Mouse (Mus musculus) liver, embryonic 12.5 days (tissue): Measurements from ENCODE around the gene 4932438H23Rik. TPM values are rescaled to one million over a fixed set of nuclear protein-coding genes. Genes with fewer than 3 reads are reported as not detected.

Experiments
- ATAC-seq: fragments of 200-750 bp; cut with Nextera tagmentation; 2 replicates; pipeline ENCODE4 v1.8.0; 2017; ENCODE audit warnings: moderate number of reproducible peaks, mild to moderate bottlenecking, moderate library complexity
- H3K27ac ChIP-seq: fragments of 300-500 bp; sonication (generic); 2 replicates; pipeline ENCODE4 v1.5.1; 2016; ENCODE audit warnings: mild to moderate bottlenecking
- H3K27me3 ChIP-seq: fragments of 300-500 bp; sonication (generic); replicated peaks from 2 replicates; pipeline ENCODE4 v1.6.1; 2016; ENCODE audit warnings: mild to moderate bottlenecking, moderate library complexity
- H3K36me3 ChIP-seq: fragments of 300-500 bp; sonication (generic); 2 replicates; pipeline ENCODE4 v1.6.1; 2016; ENCODE audit warnings: mild to moderate bottlenecking, moderate library complexity
- H3K4me1 ChIP-seq: fragments of 300-500 bp; sonication (generic); 2 replicates; pipeline ENCODE4 v1.6.1; 2016
- H3K4me2 ChIP-seq: fragments of 300-500 bp; sonication (generic); 2 replicates; pipeline ENCODE4 v1.6.1; 2016; ENCODE audit warnings: mild to moderate bottlenecking, moderate library complexity
- H3K4me3 ChIP-seq: fragments of 300-500 bp; sonication (generic); 2 replicates; pipeline ENCODE4 v1.5.1; 2016; ENCODE audit warnings: mild to moderate bottlenecking, moderate library complexity
- H3K9ac ChIP-seq: fragments of 300-500 bp; sonication (generic); 2 replicates; pipeline ENCODE4 v1.6.1; 2016; ENCODE audit warnings: mild to moderate bottlenecking, moderate library complexity
- H3K9me3 ChIP-seq: fragments of 300-500 bp; sonication (generic); replicated peaks from 2 replicates; pipeline ENCODE4 v1.6.1; 2016; ENCODE audit warnings: mild to moderate bottlenecking, moderate library complexity
- WGBS: fragments of 180-500 bp; shearing (Covaris S2); methylation state at CpG from one replicate; pipeline ENCODE4 v1.1.7; 2016; ENCODE audit not compliant: insufficient replicate concordance; 5-methylcytosine and 5-hydroxymethylcytosine counted together
- polyA plus RNA-seq: library from polyadenylated mRNA; unstranded; fragments of >200 nt; fragmentation: Nextera tagmentation; extraction: Ambion mirVana; gene quantifications from 2 replicates; pipeline ENCODE4 v1.2.1, GENCODE M21; 2016

Gene 4932438H23Rik
- polyA plus RNA-seq, 1 experiment from 2014 or later, result not detected

DNA sequence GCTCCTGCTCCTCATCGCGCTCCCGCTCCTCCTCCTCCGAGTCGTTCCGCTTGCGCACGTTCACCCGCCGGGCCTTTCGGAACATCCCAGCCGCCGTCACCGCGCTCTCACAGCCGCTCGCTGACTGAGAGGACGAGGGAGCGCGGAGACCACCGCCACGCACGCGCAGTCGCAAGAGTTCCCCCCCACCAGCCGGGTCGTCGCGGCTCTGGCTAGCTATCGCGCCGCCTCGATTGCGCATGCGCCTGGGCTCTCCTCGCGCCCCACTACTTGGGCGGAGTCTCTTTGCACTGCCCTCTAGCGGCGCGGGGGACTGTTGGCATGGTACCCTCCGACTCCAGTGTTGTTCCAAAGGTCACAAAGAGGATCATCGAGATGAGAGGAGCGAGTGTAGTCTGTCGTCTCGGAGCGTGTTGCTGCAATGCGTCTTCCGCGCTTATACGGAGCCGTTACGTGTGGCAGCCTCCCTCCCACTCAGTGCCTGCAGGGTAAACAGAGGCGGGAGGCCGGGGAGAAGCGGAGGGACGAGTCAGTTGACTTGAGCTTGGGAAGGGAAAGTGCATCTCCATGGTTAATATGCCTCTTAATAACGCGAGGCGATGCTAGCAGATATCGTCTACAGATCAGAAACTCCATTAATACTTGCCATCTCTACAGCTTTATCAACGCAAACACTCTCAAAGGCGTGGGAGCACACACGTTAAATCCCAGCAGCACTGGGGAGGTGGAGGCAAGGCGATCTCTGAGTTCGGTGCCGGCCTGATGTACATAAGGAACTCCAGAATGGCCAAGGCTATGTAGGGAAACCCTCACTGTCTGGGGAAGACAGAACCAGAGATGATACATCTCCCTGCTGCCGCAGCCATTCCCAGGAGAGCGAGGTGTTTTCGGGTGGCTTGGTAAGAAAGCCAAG is 50.4 kb downstream of the 4932438H23Rik start, which contains the start of gene Paxbp1:
TSS of gene Paxbp1 (minus strand) at position 274 of the 913 bp plus-strand sequence.
- Histone ChIP-seq H3K36me3 (peaks cover 24% of the 10 kb centered on the region), H3K4me1 (peaks cover 35% of the 10 kb centered on the region), H3K27ac (peak within 1 kb of the TSS; percentile 93), H3K9ac (peak within 1 kb of the TSS; percentile 98), H3K4me2 (peak within 1 kb of the TSS; percentile 79), H3K27me3 (peaks cover 14% of the 10 kb centered on the region), H3K4me3 (peak within 1 kb of the TSS; percentile 96), H3K9me3 (no peaks in the 10 kb centered on the region)
- ATAC-seq, result peak; percentile 97
- 2% methylated on average over 70 of the region's 70 CpGs for WGBS

DNA sequence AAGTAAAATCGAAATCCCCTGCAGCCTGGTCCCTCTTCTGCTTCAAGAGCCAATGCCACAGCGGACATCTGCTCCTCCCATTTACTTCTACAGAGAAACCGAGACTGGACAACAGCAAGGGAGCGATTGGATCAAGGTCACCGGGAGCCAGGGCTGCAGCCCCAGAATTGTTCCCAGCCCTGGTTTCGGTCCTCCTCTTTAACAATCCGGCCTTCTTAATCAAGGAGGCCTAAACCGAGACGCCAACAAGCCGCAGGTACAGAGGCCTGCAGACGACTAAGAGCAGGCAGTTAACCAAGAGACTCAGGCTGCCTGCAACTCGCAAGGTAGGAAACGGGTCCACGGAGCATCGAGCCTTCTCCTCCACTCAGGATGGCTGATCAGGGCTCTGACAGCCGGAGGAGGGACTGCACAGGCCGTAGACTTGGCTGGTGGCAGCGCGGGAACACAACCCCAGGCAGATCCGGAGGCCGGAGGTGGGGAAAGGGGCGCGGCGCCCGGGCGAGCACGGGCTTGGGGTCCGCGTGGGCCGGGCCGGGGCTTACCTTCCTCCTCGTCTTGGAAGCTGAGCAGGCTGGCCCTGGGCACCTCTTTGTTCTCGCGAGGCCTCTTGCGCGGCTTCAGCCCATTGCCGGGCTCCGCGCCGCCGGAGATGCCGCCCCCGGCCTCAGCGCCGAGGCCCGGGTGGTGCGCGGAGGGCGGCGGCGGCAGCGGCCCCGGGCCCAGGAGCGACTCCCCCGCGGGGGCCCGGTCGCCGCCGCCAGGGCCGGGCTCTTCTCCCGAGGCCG is 51.3 kb downstream of the 4932438H23Rik start:
- ATAC-seq, result peak; percentile 47
- peaks cover 35% of the 10 kb centered on the region for H3K4me1 ChIP-seq

DNA sequence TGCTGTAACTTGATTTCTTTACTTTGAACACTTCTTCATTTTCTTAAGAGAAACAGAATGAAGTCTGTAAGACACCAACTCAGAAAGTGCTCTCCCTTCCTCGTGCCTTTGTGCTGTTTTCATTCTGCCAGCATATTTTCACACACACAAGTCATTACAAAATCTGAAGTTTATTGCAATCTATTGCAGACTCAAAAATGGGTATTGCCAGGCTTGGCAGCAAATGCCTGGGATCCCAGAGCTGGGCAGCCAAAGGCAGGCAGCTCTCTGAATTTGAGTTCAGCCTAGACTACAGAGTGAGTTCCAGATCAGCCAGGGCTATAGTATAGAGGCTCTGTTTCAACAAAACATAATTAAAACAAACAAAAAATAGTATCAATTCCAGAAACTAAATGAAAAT is 52.3 kb downstream of the 4932438H23Rik start:
- peak overlapping the region; percentile 79 for H3K4me2 ChIP-seq
- no peak for ATAC-seq
- H3K27me3 ChIP-seq, result peaks cover 7% of the 10 kb centered on the region; the same call in 1 of the 2 replicates

More for the DNA sequence above, 51.3 kb downstream of the 4932438H23Rik start:
- WGBS, result under 1% methylated on average over 50 of the region's 63 CpGs
- Histone ChIP-seq H3K27ac (peak overlapping the region; percentile 93), H3K36me3 (peaks cover 33% of the 10 kb centered on the region), H3K9me3 (no peaks in the 10 kb centered on the region), H3K4me2 (peak overlapping the region; percentile 79), H3K4me3 (peak overlapping the region; percentile 96), H3K9ac (peak overlapping the region; percentile 98), H3K27me3 (peaks cover 11% of the 10 kb centered on the region)

DNA sequence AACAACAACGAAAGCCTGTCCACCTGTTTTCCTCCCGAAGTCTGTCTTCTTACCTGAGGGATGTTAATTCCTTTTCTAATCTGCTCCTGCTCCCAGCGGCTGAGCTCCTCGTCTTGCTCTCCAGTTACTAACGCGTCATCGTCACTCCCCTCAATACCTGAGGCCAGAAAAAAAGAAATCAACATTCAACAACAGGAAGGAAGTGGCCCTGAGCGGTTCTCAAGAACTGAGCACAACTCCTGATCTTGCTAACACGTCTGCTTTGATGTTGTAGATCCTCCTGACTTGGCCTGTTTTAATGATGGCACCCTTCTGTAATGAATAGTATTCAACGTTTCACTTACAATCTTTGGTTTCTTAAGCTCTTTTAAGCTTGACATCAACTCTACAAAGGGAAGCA is 59.1 kb downstream of the 4932438H23Rik start:
- H3K9ac ChIP-seq, result no peak overlapping the region
- H3K4me2 ChIP-seq, result no peak overlapping the region
- H3K36me3 ChIP-seq, result peaks cover 94% of the 10 kb centered on the region
- no peaks in the 10 kb centered on the region for H3K27me3 ChIP-seq
- H3K27ac ChIP-seq, result no peak overlapping the region
- H3K9me3 ChIP-seq, result no peaks in the 10 kb centered on the region
- WGBS, result 85% methylated on average over 10 of the region's 10 CpGs
- no peak overlapping the region for H3K4me3 ChIP-seq
- ATAC-seq, result no peak
- H3K4me1 ChIP-seq, result peaks cover 5% of the 10 kb centered on the region; the same call in 1 of the 2 replicates

More for the DNA sequence above, 52.3 kb downstream of the 4932438H23Rik start:
- H3K4me1 ChIP-seq, result peaks cover 35% of the 10 kb centered on the region
- H3K27ac ChIP-seq, result no peak overlapping the region
- no peaks in the 10 kb centered on the region for H3K9me3 ChIP-seq
- peak overlapping the region; percentile 96 for H3K4me3 ChIP-seq
- H3K36me3 ChIP-seq, result peaks cover 43% of the 10 kb centered on the region
- WGBS, result 54% methylated on average over 1 of the region's 1 CpGs
- peak overlapping the region; percentile 98 for H3K9ac ChIP-seq

DNA sequence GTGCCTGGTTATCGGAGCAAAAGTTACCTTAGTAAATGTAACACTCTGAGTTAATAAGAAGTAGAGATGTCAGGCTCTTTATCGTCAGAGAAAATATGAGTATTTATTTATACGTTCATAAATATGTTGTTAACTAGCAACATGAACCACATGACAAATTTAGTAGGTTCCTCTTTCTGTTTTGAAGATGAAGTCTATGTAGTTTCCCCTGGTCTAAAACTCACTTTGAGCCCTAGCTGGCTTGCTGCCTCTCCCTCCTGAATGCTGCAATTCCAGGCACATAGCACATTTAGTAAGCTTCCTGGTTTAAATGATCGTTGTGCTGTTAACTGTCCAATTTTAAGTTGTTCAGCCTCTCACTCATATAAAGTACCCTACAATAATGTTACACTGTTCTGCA is 64.2 kb downstream of the 4932438H23Rik start:
- no peak overlapping the region for H3K27ac ChIP-seq
- H3K4me3 ChIP-seq, result no peak overlapping the region
- WGBS, result 87% methylated on average over 4 of the region's 4 CpGs
- H3K9me3 ChIP-seq, result no peaks in the 10 kb centered on the region
- no peaks in the 10 kb centered on the region for H3K27me3 ChIP-seq
- H3K4me2 ChIP-seq, result no peak overlapping the region
- H3K9ac ChIP-seq, result no peak overlapping the region
- peaks cover 93% of the 10 kb centered on the region for H3K36me3 ChIP-seq
- ATAC-seq, result no peak
- no peaks in the 10 kb centered on the region for H3K4me1 ChIP-seq

DNA sequence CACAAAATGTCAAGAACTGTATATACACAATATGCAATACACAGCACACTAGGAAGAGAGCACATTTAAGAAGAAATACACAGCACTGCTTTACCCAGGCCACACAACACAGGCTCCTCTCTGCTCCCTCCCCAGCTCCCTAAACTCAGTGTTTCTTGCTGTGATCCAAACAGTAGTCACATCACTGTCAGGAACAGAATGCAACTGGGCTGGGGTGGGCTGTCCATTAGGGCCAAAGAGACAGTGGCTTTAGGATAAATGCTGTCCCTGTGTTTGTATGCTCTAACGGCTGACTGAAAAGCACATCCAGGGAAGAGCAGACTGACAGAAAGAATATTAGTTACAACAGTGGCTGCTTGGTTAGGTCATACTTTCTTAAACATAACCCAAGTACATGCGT is 65.0 kb downstream of the 4932438H23Rik start:
- H3K4me1 ChIP-seq, result no peaks in the 10 kb centered on the region
- H3K27ac ChIP-seq, result no peak overlapping the region
- H3K9me3 ChIP-seq, result no peaks in the 10 kb centered on the region
- 88% methylated on average over 2 of the region's 2 CpGs for WGBS
- ATAC-seq, result no peak
- H3K36me3 ChIP-seq, result peaks cover 95% of the 10 kb centered on the region
- no peak overlapping the region for H3K9ac ChIP-seq
- H3K4me2 ChIP-seq, result no peak overlapping the region
- H3K27me3 ChIP-seq, result no peaks in the 10 kb centered on the region
- H3K4me3 ChIP-seq, result no peak overlapping the region

DNA sequence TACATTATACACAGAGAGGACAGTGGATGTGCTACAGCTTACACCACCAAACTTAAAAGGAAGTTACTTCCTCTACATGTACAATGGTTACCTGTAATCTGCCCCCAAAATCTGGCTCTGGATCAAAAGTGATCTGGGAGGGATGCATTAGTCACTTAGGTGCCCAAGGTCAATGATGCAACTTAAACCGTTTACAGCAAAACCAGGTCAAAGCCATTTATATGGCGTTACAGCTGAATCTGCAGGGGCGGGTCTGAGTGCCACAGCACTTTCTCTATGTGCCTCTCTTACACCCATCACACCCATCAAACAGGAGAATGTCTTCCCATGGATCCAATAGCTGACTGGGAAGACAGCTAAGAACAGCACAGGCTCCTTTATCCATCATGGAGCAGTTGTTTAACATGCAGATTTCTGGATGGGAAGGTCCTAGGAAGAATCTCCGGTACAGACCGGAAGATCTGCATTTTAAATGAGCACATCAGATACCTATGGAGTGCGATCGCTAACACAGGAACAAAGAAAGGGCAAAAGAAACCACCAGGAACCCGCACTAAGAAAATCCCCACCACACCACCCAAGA is 65.7 kb downstream of the 4932438H23Rik start:
- no peaks in the 10 kb centered on the region for H3K4me1 ChIP-seq
- 91% methylated on average over 8 of the region's 8 CpGs for WGBS
- no peak overlapping the region for H3K9ac ChIP-seq
- ATAC-seq, result no peak
- no peak overlapping the region for H3K4me2 ChIP-seq
- no peaks in the 10 kb centered on the region for H3K27me3 ChIP-seq
- no peak overlapping the region for H3K27ac ChIP-seq
- H3K9me3 ChIP-seq, result no peaks in the 10 kb centered on the region
- no peak overlapping the region for H3K4me3 ChIP-seq
- peaks cover 95% of the 10 kb centered on the region for H3K36me3 ChIP-seq

DNA sequence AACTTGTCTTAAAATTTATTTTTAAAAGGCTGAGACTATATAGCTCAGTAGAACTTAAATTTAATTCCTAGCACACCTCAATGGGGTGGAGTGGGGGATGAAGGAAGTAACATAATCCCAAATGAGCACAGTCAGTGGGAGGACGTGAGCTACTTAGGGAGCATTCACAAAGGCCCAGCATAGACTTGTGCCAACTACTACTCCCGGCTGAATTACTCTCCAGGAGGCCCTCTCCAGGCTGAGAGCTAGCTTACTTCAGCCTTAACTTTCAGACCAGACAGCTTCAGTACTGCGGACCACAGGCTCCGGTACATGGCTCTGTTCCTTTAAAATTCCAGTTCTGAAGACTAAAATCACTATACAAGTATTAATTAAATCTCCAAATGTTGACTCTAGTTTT is 68.6 kb downstream of the 4932438H23Rik start:
- H3K27me3 ChIP-seq, result no peaks in the 10 kb centered on the region
- no peak overlapping the region for H3K27ac ChIP-seq
- ATAC-seq, result no peak
- peaks cover 4% of the 10 kb centered on the region; the same call in 1 of the 2 replicates for H3K9me3 ChIP-seq
- no peak overlapping the region for H3K4me3 ChIP-seq
- H3K9ac ChIP-seq, result no peak overlapping the region
- WGBS, result 95% methylated on average over 4 of the region's 4 CpGs
- no peaks in the 10 kb centered on the region for H3K4me1 ChIP-seq
- H3K36me3 ChIP-seq, result peaks cover 94% of the 10 kb centered on the region
- no peak overlapping the region for H3K4me2 ChIP-seq

DNA sequence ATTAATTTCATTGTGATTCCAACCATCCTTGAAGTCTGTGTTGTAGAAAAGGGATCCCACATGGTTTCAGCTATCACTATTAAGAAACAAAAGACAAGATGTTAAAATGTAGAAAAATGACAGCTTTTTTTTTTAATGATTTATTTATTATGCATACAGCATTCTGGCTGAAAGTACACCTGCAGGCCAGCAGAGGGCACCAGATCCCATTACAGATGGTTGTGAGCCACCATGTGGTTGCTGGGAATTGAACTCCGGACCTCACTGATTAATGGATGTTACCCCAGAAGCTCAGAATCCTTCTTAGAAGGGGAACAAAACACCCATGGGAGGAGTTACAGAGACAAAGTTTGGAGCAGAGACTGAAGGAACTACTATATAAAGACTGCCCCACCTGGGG is 71.5 kb downstream of the 4932438H23Rik start:
- peaks cover 4% of the 10 kb centered on the region; the same call in 1 of the 2 replicates for H3K9me3 ChIP-seq
- 96% methylated on average over 1 of the region's 1 CpGs for WGBS

DNA sequence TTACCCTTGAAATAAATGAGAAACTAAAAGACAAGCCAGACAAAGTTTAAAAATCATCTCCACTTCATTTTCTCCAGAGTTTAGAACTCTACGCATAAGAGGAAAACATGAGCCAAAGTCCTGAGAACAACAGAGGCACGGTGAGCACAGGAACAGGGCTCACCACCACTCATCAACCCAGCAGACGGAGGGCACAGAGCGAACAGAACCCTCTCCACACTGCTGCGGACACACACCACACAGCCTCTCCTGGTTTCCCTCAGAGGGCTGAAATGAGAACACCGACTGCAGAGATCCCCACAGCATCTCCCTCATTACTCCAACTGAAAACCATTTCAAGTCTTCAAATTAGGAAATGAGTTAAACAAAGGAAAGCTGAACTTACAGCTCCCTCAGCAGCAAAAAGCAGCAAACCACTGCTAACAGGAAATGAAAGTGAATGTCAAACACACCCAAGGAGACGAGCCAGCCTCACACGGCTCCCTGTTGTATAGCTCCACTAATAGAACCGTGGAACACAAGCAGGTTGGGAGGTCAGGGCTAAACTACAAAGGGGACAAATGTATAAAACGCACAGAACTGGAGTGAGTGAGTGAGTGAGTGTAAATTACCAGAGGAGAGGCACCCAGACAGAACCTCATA is 74.0 kb downstream of the 4932438H23Rik start:
- peaks cover 94% of the 10 kb centered on the region for H3K36me3 ChIP-seq
- H3K4me2 ChIP-seq, result no peak overlapping the region
- peaks cover 4% of the 10 kb centered on the region; the same call in 1 of the 2 replicates for H3K9me3 ChIP-seq
- H3K9ac ChIP-seq, result no peak overlapping the region
- no peak for ATAC-seq
- no peaks in the 10 kb centered on the region for H3K4me1 ChIP-seq
- no peak overlapping the region for H3K27ac ChIP-seq
- no peaks in the 10 kb centered on the region for H3K27me3 ChIP-seq
- 91% methylated on average over 10 of the region's 10 CpGs for WGBS
- no peak overlapping the region for H3K4me3 ChIP-seq

More for the DNA sequence above, 71.5 kb downstream of the 4932438H23Rik start:
- no peak overlapping the region for H3K9ac ChIP-seq
- no peaks in the 10 kb centered on the region for H3K27me3 ChIP-seq
- no peak overlapping the region for H3K27ac ChIP-seq
- no peaks in the 10 kb centered on the region for H3K4me1 ChIP-seq
- H3K4me2 ChIP-seq, result no peak overlapping the region
- no peak overlapping the region for H3K4me3 ChIP-seq
- peaks cover 98% of the 10 kb centered on the region for H3K36me3 ChIP-seq
- no peak for ATAC-seq

DNA sequence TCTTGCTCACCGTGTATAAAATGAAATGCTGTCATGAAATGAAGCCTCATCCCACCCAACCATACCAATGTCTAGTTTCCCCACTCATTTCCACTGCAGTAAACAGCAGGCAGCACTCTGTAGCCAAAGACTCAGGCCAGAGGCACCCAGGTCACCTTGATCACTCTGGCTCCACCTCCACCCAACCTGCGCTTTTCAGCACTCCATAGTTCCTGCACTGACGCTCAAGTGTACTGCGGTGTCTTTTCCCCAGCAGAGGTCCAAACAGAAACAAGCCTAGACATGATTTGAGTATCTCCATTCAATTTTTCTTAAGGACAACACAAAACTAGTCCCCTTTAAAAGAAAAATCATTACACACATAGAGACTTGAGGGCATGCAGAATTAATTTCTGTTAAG is 75.4 kb downstream of the 4932438H23Rik start:
- peaks cover 4% of the 10 kb centered on the region; the same call in 1 of the 2 replicates for H3K9me3 ChIP-seq
- H3K36me3 ChIP-seq, result peaks cover 93% of the 10 kb centered on the region
- no peaks in the 10 kb centered on the region for H3K4me1 ChIP-seq
- no peak overlapping the region for H3K4me3 ChIP-seq
- WGBS, result 92% methylated on average over 4 of the region's 4 CpGs
- H3K4me2 ChIP-seq, result no peak overlapping the region
- ATAC-seq, result no peak
- H3K27ac ChIP-seq, result no peak overlapping the region
- H3K27me3 ChIP-seq, result no peaks in the 10 kb centered on the region
- no peak overlapping the region for H3K9ac ChIP-seq
